Mouse (Mus musculus): ENCODE measurements around the gene St8sia1.

Gene St8sia1

GRCm38 (mm10) chr6:142909771-142910105, 54.5 kb downstream of the St8sia1 start:
- no peak for DNase-seq (ENCODE audit: low read depth, low spot score)

- DNase-seq (ENCODE audit: low read depth, low spot score): peak; percentile 64
Observed at GRCm38 (mm10) chr6:142908911-142909770, 55.1 kb downstream of the St8sia1 start.

GRCm38 (mm10) chr6:142908412-142908811, 55.8 kb downstream of the St8sia1 start:
- no peak for DNase-seq (ENCODE audit: low read depth, low spot score)

GRCm38 (mm10) chr6:142895371-142895770, 68.9 kb downstream of the St8sia1 start:
- DNase-seq (ENCODE audit: low read depth, low spot score): no peak

GRCm38 (mm10) chr6:142893716-142894115, 70.5 kb downstream of the St8sia1 start:
- no peak for DNase-seq (ENCODE audit: low read depth, low spot score)

- no peak for DNase-seq (ENCODE audit: low read depth, low spot score)
Observed at GRCm38 (mm10) chr6:142890321-142890720, 73.9 kb downstream of the St8sia1 start.

GRCm38 (mm10) chr6:142888970-142889740, 75.1 kb downstream of the St8sia1 start:
- DNase-seq (ENCODE audit: low read depth, low spot score): no peak

- no peak for DNase-seq (ENCODE audit: low read depth, low spot score)
Observed at GRCm38 (mm10) chr6:142888346-142888745, 75.9 kb downstream of the St8sia1 start.

GRCm38 (mm10) chr6:142887375-142887774, 76.9 kb downstream of the St8sia1 start:
- DNase-seq (ENCODE audit: low read depth, low spot score): peak; percentile 69

GRCm38 (mm10) chr6:142885364-142886154, 78.7 kb downstream of the St8sia1 start:
- DNase-seq (ENCODE audit: low read depth, low spot score): no peak

GRCm38 (mm10) chr6:142884128-142884527, 80.1 kb downstream of the St8sia1 start:
- DNase-seq (ENCODE audit: low read depth, low spot score): peak; percentile 70

GRCm38 (mm10) chr6:142880849-142881470, 83.3 kb downstream of the St8sia1 start:
- no peak for DNase-seq (ENCODE audit: low read depth, low spot score)

GRCm38 (mm10) chr6:142878744-142879701, 85.2 kb downstream of the St8sia1 start:
- DNase-seq (ENCODE audit: low read depth, low spot score): no peak

GRCm38 (mm10) chr6:142877221-142877620, 87.0 kb downstream of the St8sia1 start:
- DNase-seq (ENCODE audit: low read depth, low spot score): no peak

GRCm38 (mm10) chr6:142876279-142876899, 87.9 kb downstream of the St8sia1 start:
- DNase-seq (ENCODE audit: low read depth, low spot score): no peak

GRCm38 (mm10) chr6:142873795-142874563, 90.3 kb downstream of the St8sia1 start:
- no peak for DNase-seq (ENCODE audit: low read depth, low spot score)

GRCm38 (mm10) chr6:142869715-142870422, 94.4 kb downstream of the St8sia1 start:
- no peak for DNase-seq (ENCODE audit: low read depth, low spot score)

GRCm38 (mm10) chr6:142867471-142868055, 96.7 kb downstream of the St8sia1 start:
- peak; percentile 70 for DNase-seq (ENCODE audit: low read depth, low spot score)

Measured in CD4-positive helper T cell, adult 2 months (primary cell).